ENCODE assay signal across 8 mouse cellular contexts in the genomic region with DNA sequence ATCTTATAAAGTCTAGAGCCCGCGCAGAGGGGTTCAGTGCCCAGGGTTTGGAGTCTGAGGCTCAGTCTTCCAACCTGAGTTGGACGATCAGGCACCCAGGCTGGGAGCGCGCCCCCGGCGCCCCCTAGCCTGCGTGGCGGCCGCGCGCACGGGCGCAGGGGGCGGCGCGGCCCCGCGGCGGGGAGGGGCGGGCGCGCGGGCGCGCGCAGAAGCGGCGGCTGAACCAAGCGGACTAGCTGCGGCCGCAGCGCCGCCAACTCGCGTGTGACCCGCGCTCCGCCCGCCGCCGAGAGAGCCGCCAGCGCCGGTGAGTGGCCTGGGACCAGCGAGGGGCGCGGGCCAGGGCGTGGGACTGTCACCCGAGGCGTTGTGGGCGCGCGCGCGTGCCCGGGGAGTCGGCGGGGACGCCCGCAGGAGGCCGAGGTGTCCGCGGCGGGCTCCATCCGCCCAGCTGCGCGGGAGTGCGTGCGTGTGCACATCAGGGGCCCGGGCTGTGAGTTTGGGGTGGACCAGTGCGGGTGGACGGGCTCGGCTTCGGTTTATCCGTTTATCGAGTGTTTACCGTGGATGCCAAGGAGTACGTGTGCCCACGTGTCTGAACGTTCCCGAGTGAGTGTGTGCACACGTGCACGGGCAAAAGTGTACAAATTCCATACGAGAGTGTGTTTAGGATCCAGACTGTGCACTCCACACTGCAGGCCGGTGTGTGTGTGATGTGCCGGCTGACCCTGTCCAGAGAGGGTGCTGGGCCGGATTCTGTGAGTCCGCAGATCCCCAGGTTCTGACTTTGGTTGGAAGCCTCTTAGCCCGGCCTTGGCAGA. TPM values are rescaled to one million over a fixed set of nuclear protein-coding genes. Genes with fewer than 3 reads are reported as not detected.
DNase-seq lines count a peak whose midpoint lies in the region; ATAC-seq and TF ChIP-seq lines count a peak whose summit lies in the region.

Gene Nek6, plus strand, starts transcription at position 157 of the 821 bp plus-strand sequence.

- no peaks in the 10 kb centered on the region for H3K9me3 ChIP-seq in G1E (replicated peaks)
- no peaks in the 10 kb centered on the region for H3K9me3 ChIP-seq in forebrain, embryonic 16.5 days (ENCODE audit: control insufficient read depth, low read length)

- intact Hi-C loops in heart, postnatal 36 days (cut with DNase I), result loop anchor here (2.0 kb wide), 2 partner anchors 21 to 27 kb away; no protein-coding TSS in a partner anchor

- H3K27me3 ChIP-seq in G1E (ENCODE audit: insufficient read depth, low read length), result no peaks in the 10 kb centered on the region
- H3K27me3 ChIP-seq in forebrain, embryonic 16.5 days (replicated peaks; ENCODE audit: control insufficient read depth, insufficient read depth, low read length), result no peaks in the 10 kb centered on the region

- TF ChIP-seq CTCF in G1E (IDR thresholded peaks at IDR 0.05; ENCODE audit: low read depth, low read length), result no peak

- H3K4me3 ChIP-seq in G1E (ENCODE audit: low read depth, low read length), result peak within 1 kb of the TSS; percentile 88
- H3K4me3 ChIP-seq in brown adipose tissue, adult 24 weeks (ENCODE audit: insufficient read depth, low read depth, low read length), result peak within 1 kb of the TSS; percentile 92
- peak within 1 kb of the TSS; percentile 63 for H3K4me3 ChIP-seq in forebrain, embryonic 16.5 days (replicated peaks; ENCODE audit: low read length)

- under 1% methylated on average over 90 of the region's 90 CpGs for WGBS in forebrain, embryonic 16.5 days

- peak within 1 kb of the TSS; percentile 96 for H3K27ac ChIP-seq in brown adipose tissue, adult 24 weeks (replicated peaks; ENCODE audit: low read depth, low read length)
- peak within 1 kb of the TSS; percentile 79 for H3K27ac ChIP-seq in forebrain, embryonic 16.5 days (ENCODE audit: low read length)

- DNase-seq in G1E (ENCODE audit: low spot score), result peak; percentile 80
- peak; percentile 67 to 83 for DNase-seq in heart, postnatal 36 days
- DNase-seq in layer of hippocampus, postnatal 10 days (ENCODE audit: low spot score in 2 of 2), result peak; percentile 71 to 76
- peak; percentile 76 for DNase-seq in lung, postnatal 10 days
- peak; percentile 83 for DNase-seq in retina, postnatal 1 day
- DNase-seq in urinary bladder, postnatal 25 days (ENCODE audit: low spot score), result peak; percentile 57

- H3K36me3 ChIP-seq in G1E (replicated peaks), result peaks cover 36% of the 10 kb centered on the region
- no peaks in the 10 kb centered on the region for H3K36me3 ChIP-seq in forebrain, embryonic 16.5 days (ENCODE audit: control insufficient read depth, insufficient read depth)

- no peak for ATAC-seq in G1E (ENCODE audit: extremely low read depth, insufficient number of reproducible peaks, low FRiP score, poor library complexity, severe bottlenecking)
- ATAC-seq in forebrain, embryonic 16.5 days, result peak; percentile 56

- peak within 1 kb of the TSS; percentile 92 for H3K9ac ChIP-seq in forebrain, embryonic 16.5 days (replicated peaks; ENCODE audit: low read depth, low read length)

- H3K4me2 ChIP-seq in forebrain, embryonic 16.5 days (ENCODE audit: low read length), result peak within 1 kb of the TSS; percentile 60

- H3K4me1 ChIP-seq in G1E (ENCODE audit: insufficient read depth, low read depth, low read length), result peaks cover 88% of the 10 kb centered on the region
- peaks cover 41% of the 10 kb centered on the region for H3K4me1 ChIP-seq in brown adipose tissue, adult 24 weeks (ENCODE audit: control insufficient read depth, insufficient read depth, insufficient read length, low read length)
- peaks cover 34% of the 10 kb centered on the region for H3K4me1 ChIP-seq in forebrain, embryonic 16.5 days (replicated peaks; ENCODE audit: control insufficient read depth, insufficient read depth, low read length)

RNA-seq across cellular contexts. Expression of gene Nek6, which starts in this region (rescaled TPM):
- total RNA-seq in G1E (2014; fragmentation: Nextera tagmentation), result 180 and 210 TPM in 2 replicates
- 95.8 and 98.6 TPM in 2 replicates for total RNA-seq in G1E (2017)
- polyA plus RNA-seq in G1E (2012), result 113 and 162 TPM in 2 replicates
- 8.5 and 15.7 TPM in 2 replicates for polyA plus RNA-seq in brown adipose tissue, adult 24 weeks (2012; ENCODE audit: insufficient read depth, insufficient read length, missing spikeins)
- polyA plus RNA-seq in forebrain, embryonic 16.5 days (2015; fragmentation: Nextera tagmentation; extraction: Ambion mirVana), result 87.6 and 105 TPM in 2 replicates
- 1 to 10 TPM; 4.0 to 4.7 TPM for total RNA-seq in heart, postnatal 36 days (2021)
- 10 to 100 TPM; 43.8 to 49.7 TPM for total RNA-seq in layer of hippocampus, postnatal 10 days (2021)

Comparison
In these comparisons a context has a peak if more than half of its experiments do, and no peak if none do; other contexts are left out.
1. RNA of gene Nek6 (total RNA-seq): 95.8 to 210 TPM in G1E and 43.8 to 49.7 TPM in layer of hippocampus, postnatal 10 days; 4.0 to 4.7 TPM in heart, postnatal 36 days; every median in the first group is over 4 times any median in the second.
2. Peak in every context shown above with its lines, with median percentiles within 50 percentile points of each other: DNase-seq and H3K4me3 ChIP-seq.